Mouse (Mus musculus) MEL (cell line): ENCODE data around the gene Nxph3. TPM values are rescaled to one million over a fixed set of nuclear protein-coding genes. Genes with fewer than 3 reads are reported as not detected.

Experiments used
- DNase-seq: peaks from one replicate; pipeline ENCODE4 v3.0.0; 2011; ENCODE audit warnings: low read depth, low spot score
- H3K27ac ChIP-seq: 2 replicates; pipeline ENCODE4 v1.5.1; 2012; ENCODE audit warnings: low read depth, mild to moderate bottlenecking, control low read depth, low read length, moderate library complexity; ENCODE audit not compliant: control insufficient read depth
- H3K27me3 ChIP-seq, 2 experiments: fragments of 150-350 bp in 1 of 2; sonication (generic) in 1 of 2; 2 replicates each; pipeline ENCODE4 v1.6.1; 2012; ENCODE audit warnings: low read length in 2 of 2, mild to moderate bottlenecking in 2 of 2, improper control_type of control experiment in 1 of 2, moderate library complexity in 1 of 2; ENCODE audit not compliant: insufficient read depth in 2 of 2, control insufficient read depth in 1 of 2
- H3K36me3 ChIP-seq, 2 experiments: 2 replicates each; pipeline ENCODE4 v1.6.1; 2012 to 2014; ENCODE audit warnings: low read length in 2 of 2, improper control_type of control experiment in 1 of 2, inconsistent platforms in 1 of 2, mild to moderate bottlenecking in 1 of 2; ENCODE audit not compliant: insufficient read depth in 2 of 2, control insufficient read depth in 1 of 2
- H3K4me1 ChIP-seq, 2 experiments: fragments of 150-350 bp in 1 of 2; sonication (generic) in 1 of 2; 2 replicates each; pipeline ENCODE4 v1.6.1; 2012; ENCODE audit warnings: low read length in 2 of 2, improper control_type of control experiment in 1 of 2, mild to moderate bottlenecking in 1 of 2; ENCODE audit not compliant: insufficient read depth in 2 of 2, control insufficient read depth in 1 of 2
- H3K4me3 ChIP-seq, 2 experiments: fragments of 150-350 bp in 1 of 2; sonication (generic) in 1 of 2; 2 replicates each; pipeline ENCODE4 v1.5.1; 2012; ENCODE audit warnings: low read depth in 2 of 2, low read length in 2 of 2, mild to moderate bottlenecking in 2 of 2, moderate library complexity in 2 of 2, control low read depth in 1 of 2, improper control_type of control experiment in 1 of 2; ENCODE audit not compliant: control insufficient read depth in 1 of 2, insufficient read depth in 1 of 2
- H3K79me2 ChIP-seq: 2 replicates; pipeline ENCODE4 v1.6.1; 2012; ENCODE audit warnings: mild to moderate bottlenecking, low read length, moderate library complexity; ENCODE audit not compliant: control insufficient read depth, poor library complexity, insufficient read depth
- H3K9ac ChIP-seq: 2 replicates; pipeline ENCODE4 v1.6.1; 2012; ENCODE audit warnings: low read depth, mild to moderate bottlenecking, control low read depth, low read length, moderate library complexity; ENCODE audit not compliant: control insufficient read depth, poor library complexity, severe bottlenecking
- H3K9me3 ChIP-seq: fragments of 150-350 bp; sonication (generic); replicated peaks from 2 replicates; pipeline ENCODE4 v1.6.1; 2012; ENCODE audit warnings: mild to moderate bottlenecking, low read length, improper control_type of control experiment, moderate library complexity; ENCODE audit not compliant: insufficient read depth
- CTCF ChIP-seq, 3 experiments: IDR thresholded peaks in 2 of 3; conservative IDR thresholded peaks in 1 of 3; 2 replicates each; pipeline ENCODE4 v1.5.1; 2011 to 2012; ENCODE audit warnings: low read length in 3 of 3, low read depth in 2 of 3, mild to moderate bottlenecking in 2 of 3, improper control_type of control experiment in 1 of 3, inconsistent platforms in 1 of 3, mixed read lengths in 1 of 3, moderate library complexity in 1 of 3; ENCODE audit not compliant: control insufficient read depth in 1 of 3, insufficient read depth in 1 of 3, poor library complexity in 1 of 3, severe bottlenecking in 1 of 3
- ELF1 ChIP-seq: IDR thresholded peaks from 2 replicates; pipeline ENCODE4 v1.6.1; 2014; ENCODE audit warnings: low read depth, mild to moderate bottlenecking, inconsistent platforms, low read length, improper control_type of control experiment, moderate library complexity
- GABPA ChIP-seq: IDR thresholded peaks from 2 replicates; pipeline ENCODE4 v1.6.1; 2012; ENCODE audit warnings: low read depth, mild to moderate bottlenecking, inconsistent platforms, low read length, improper control_type of control experiment, moderate library complexity
- HCFC1 ChIP-seq: IDR thresholded peaks from 2 replicates; pipeline ENCODE4 v1.6.1; 2012; ENCODE audit warnings: low read depth, mild to moderate bottlenecking, inconsistent platforms, low read length, improper control_type of control experiment, moderate library complexity
- MAFK ChIP-seq: IDR thresholded peaks from 2 replicates; pipeline ENCODE4 v1.6.1; 2011; ENCODE audit warnings: low read depth, mild to moderate bottlenecking, low read length, improper control_type of control experiment, borderline replicate concordance
- MAZ ChIP-seq: IDR thresholded peaks from 2 replicates; pipeline ENCODE4 v1.6.1; 2012; ENCODE audit warnings: low read depth, mild to moderate bottlenecking, inconsistent platforms, low read length, improper control_type of control experiment
- MXI1 ChIP-seq: IDR thresholded peaks from 2 replicates; pipeline ENCODE4 v1.6.1; 2011; ENCODE audit warnings: mild to moderate bottlenecking, low read depth, low read length, improper control_type of control experiment
- POLR2A ChIP-seq, 2 experiments: IDR thresholded peaks; 2 replicates each; pipeline ENCODE4 v1.6.1; 2011 to 2012; ENCODE audit warnings: low read length in 2 of 2, mild to moderate bottlenecking in 2 of 2, control low read depth in 1 of 2, improper control_type of control experiment in 1 of 2, low read depth in 1 of 2, moderate library complexity in 1 of 2; ENCODE audit not compliant: control insufficient read depth in 1 of 2, insufficient read depth in 1 of 2, poor library complexity in 1 of 2
- RAD21 ChIP-seq: IDR thresholded peaks from 2 replicates; pipeline ENCODE4 v1.6.1; 2011; ENCODE audit warnings: mild to moderate bottlenecking, low read depth, low read length, improper control_type of control experiment
- RCOR1 ChIP-seq: IDR thresholded peaks from 2 replicates; pipeline ENCODE4 v1.6.1; 2012; ENCODE audit warnings: low read depth, mild to moderate bottlenecking, inconsistent platforms, low read length, improper control_type of control experiment
- SIN3A ChIP-seq: IDR thresholded peaks from 2 replicates; pipeline ENCODE4 v1.6.1; 2012; ENCODE audit warnings: low read length, improper control_type of control experiment, inconsistent platforms
- SMC3 ChIP-seq: IDR thresholded peaks from 2 replicates; pipeline ENCODE4 v1.6.1; 2011; ENCODE audit warnings: low read depth, low read length, improper control_type of control experiment
- TCF12 ChIP-seq: IDR thresholded peaks from 2 replicates; pipeline ENCODE4 v1.6.1; 2014; ENCODE audit warnings: low read depth, mild to moderate bottlenecking, inconsistent platforms, low read length, improper control_type of control experiment, moderate library complexity
- ZC3H11A ChIP-seq: IDR thresholded peaks from 2 replicates; pipeline ENCODE4 v1.6.1; 2012; ENCODE audit warnings: low read depth, mild to moderate bottlenecking, inconsistent platforms, low read length, improper control_type of control experiment
- ZNF384 ChIP-seq: IDR thresholded peaks from 2 replicates; pipeline ENCODE4 v1.6.1; 2012; ENCODE audit warnings: low read depth, mild to moderate bottlenecking, inconsistent platforms, low read length, improper control_type of control experiment
- polyA plus RNA-seq, 2 experiments: library from polyadenylated mRNA; stranded (reverse) in 1 of 2; unstranded in 1 of 2; fragments of >175 nt in 1 of 2; fragments of >200 nt in 1 of 2; gene quantifications; 2 replicates each; pipeline versions ENCODE4 v1.2.1 to v1.2.4; 2012; ENCODE audit warnings: low replicate concordance in 2 of 2, low read depth in 1 of 2; ENCODE audit not compliant: insufficient read length in 2 of 2, insufficient read depth in 1 of 2, missing spikeins in 1 of 2
- total RNA-seq: library from RNA; depleted of rRNA; stranded (reverse); fragments of 300-350 nt; gene quantifications from 2 replicates; pipeline ENCODE4 v1.2.3, GENCODE M21; 2012

Nxph3 gene
- total and polyA plus RNA-seq, 3 experiments, result not detected

DNA sequence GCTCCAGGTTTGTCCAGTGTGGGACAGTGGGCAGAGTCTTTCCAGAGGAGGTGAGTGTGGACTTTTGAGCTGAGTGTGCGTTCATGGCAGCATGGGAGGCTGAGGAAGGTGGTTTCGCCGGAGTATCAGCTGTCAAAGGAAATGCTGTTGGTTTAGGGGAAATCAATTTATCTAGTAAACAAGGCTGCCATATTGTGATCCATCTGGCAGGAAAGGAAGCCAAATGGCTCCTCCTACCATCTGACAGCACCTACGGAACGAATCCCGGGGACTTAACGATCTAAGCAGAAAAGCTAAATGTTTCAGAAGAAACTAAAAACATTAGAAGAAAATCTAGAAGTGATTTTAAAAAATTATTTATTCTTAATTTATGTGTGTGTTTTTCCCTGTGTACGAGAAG lies 12.9 kb upstream of the Nxph3 start:
- H3K9me3 ChIP-seq, result no peaks in the 10 kb centered on the region
- H3K9ac ChIP-seq, result no peak overlapping the region
- H3K79me2 ChIP-seq, result no peaks in the 10 kb centered on the region
- 0 out of 4 replicates have a peak, but pooled peaks cover 0 to 2% of the 10 kb centered on the region in 2 experiments for H3K4me1 ChIP-seq
- H3K27ac ChIP-seq, result no peak overlapping the region
- no peaks in the 10 kb centered on the region for H3K36me3 ChIP-seq
- DNase-seq, result no peak
- no peak overlapping the region for H3K4me3 ChIP-seq
- no peak for TF ChIP-seq POLR2A (IDR thresholded peaks at IDR 0.05; ENCODE audit: control insufficient read depth in 1 of 2, insufficient read depth in 1 of 2, low read depth in 1 of 2, low read length in 2 of 2, poor library complexity in 1 of 2)
- TF ChIP-seq, all 39 proteins: peak for 0
- H3K27me3 ChIP-seq, result peaks cover 14 to 17% of the 10 kb centered on the region in 2 experiments

DNA sequence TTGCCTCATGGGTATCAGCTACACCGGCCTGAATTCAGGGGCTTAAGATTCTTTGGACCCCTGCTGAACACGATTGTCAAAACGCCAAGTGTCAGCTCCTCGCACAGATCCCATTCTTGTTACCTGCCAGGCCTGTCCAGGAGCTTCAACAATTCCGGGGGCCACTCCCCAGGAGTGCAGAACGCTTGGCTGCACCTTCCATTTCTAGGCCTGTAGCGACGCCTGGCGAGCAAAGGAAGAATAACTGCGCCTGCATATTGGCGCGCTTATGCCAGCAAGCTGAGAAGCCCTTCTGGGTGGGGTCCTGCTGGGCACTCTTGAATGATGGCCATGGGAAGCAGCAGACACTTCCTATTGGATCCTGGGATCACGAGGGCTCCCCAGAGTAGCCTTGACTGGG lies 7.2 kb upstream of the Nxph3 start:
- H3K36me3 ChIP-seq, result no peaks in the 10 kb centered on the region
- no peaks in the 10 kb centered on the region for H3K9me3 ChIP-seq
- DNase-seq, result peak; percentile 88
- H3K27ac ChIP-seq, result no peak overlapping the region
- 0 out of 4 replicates have a peak, but pooled peaks cover 0 to 5% of the 10 kb centered on the region in 2 experiments for H3K4me1 ChIP-seq
- H3K4me3 ChIP-seq, result no peak overlapping the region
- no peak overlapping the region for H3K9ac ChIP-seq
- H3K27me3 ChIP-seq, result peaks cover 14 to 17% of the 10 kb centered on the region in 2 experiments
- no peaks in the 10 kb centered on the region for H3K79me2 ChIP-seq
- 0 out of 2 replicates have a peak, but pooled peaks have one; percentile 31 for TF ChIP-seq SIN3A
- no peak for TF ChIP-seq ELF1
- TF ChIP-seq ZC3H11A, result peak; percentile 96
- peak; percentile 12; the same call in 1 of the 2 replicates for TF ChIP-seq ZNF384
- no peak for TF ChIP-seq POLR2A (IDR thresholded peaks at IDR 0.05; ENCODE audit: control insufficient read depth in 1 of 2, insufficient read depth in 1 of 2, low read depth in 1 of 2, low read length in 2 of 2, poor library complexity in 1 of 2)
- no peak for TF ChIP-seq RCOR1
- 0 out of 2 replicates have a peak, but pooled peaks have one; percentile 18 for TF ChIP-seq HCFC1
- TF ChIP-seq MXI1, result peak; percentile 26; the same call in 1 of the 2 replicates
- no peak for TF ChIP-seq MAFK
- no peak; the same call in none of the 2 replicates for TF ChIP-seq RAD21
- peak; percentile 94 for TF ChIP-seq SMC3
- TF ChIP-seq TCF12, result no peak
- 0 out of 2 replicates have a peak, but pooled peaks have one; percentile 77 for TF ChIP-seq MAZ
- no peak for TF ChIP-seq GABPA
- TF ChIP-seq CTCF (IDR thresholded peaks at IDR 0.05 in 2 of 3, conservative IDR thresholded peaks at IDR 0.05 in 1 of 3; ENCODE audit: control insufficient read depth in 1 of 3, insufficient read depth in 1 of 3, low read depth in 2 of 3, low read length in 3 of 3, poor library complexity in 1 of 3, severe bottlenecking in 1 of 3), result peak; percentile 94 to 100 (median 99)
